Mouse (Mus musculus): ENCODE results near the gene Axin2.

DNA sequence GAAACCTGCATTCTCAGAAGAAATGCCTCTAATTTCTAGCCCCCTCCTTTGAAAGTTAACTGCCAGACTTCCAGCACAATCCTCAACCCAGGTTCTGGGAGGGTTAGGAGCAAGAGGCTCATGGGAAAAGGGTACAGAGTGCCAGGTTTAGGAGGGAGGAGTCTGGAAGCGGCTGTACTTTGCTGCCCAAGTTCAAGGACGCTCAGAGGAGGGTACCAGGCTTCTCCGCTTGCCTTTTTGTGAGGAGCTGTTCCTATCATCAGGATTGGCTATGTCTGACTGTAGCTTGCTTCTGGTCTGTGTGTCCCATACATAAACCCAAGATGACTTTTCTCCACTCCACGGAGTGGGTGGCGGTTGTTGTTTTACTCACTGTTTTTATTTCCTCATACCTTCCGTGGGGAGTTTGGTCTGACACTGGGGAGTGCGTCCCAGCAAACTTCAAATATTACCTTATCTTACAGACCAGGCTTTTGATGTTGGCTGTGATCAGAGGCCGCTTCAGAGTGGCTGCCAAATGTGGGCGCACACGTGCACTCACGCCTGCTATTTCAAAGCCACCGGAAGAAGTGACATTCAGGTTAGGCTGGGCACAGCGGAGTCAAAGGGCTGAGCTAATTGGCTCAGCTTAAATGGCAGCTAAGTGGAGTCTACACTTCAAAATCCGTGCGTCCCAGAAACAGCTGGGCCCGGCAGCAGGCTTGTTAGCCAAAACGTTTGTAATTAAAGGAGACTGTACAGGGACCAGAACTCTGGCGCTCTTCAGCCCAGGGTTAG is 16.1 kb downstream of the Axin2 start:
- no peak for TF ChIP-seq POLR2A (IDR thresholded peaks at IDR 0.05; ENCODE audit: insufficient read depth, low read depth, low read length)
- no peak for TF ChIP-seq CTCF (IDR thresholded peaks at IDR 0.05)

Data from heart, adult 2 months (tissue).